Mouse (Mus musculus): ENCODE measurements around the gene Gng10. TPM values are rescaled to one million over a fixed set of nuclear protein-coding genes. Genes with fewer than 3 reads are reported as not detected.

Gene Gng10
- total RNA-seq, 2 experiments from 2014 or later = 58.5 to 82.0 TPM

Other genes with a start within 250 kb of the Gng10 start
- not detected in 2 replicates for gene Olfr267, start 247.4 kb upstream of the Gng10 start, total RNA-seq (2014; fragmentation: Nextera tagmentation)
- gene Olfr267, start 247.4 kb upstream of the Gng10 start, total RNA-seq (2017) = 0.27 and 2.0 TPM in 2 replicates
- 78.4 and 95.1 TPM in 2 replicates for gene Ecpas, start 122.3 kb upstream of the Gng10 start, total RNA-seq (2014; fragmentation: Nextera tagmentation)
- gene Ecpas, start 122.3 kb upstream of the Gng10 start, total RNA-seq (2017) = 69.0 and 101 TPM in 2 replicates
- not detected in 2 replicates for gene Zkscan16, start 91.5 kb upstream of the Gng10 start, total RNA-seq (2014; fragmentation: Nextera tagmentation)
- not detected in 2 replicates for gene Zkscan16, start 91.5 kb upstream of the Gng10 start, total RNA-seq (2017)
- gene Ptgr1, start 48.0 kb upstream of the Gng10 start, total RNA-seq (2014; fragmentation: Nextera tagmentation) = 5.0 and 14.5 TPM in 2 replicates
- gene Ptgr1, start 48.0 kb upstream of the Gng10 start, total RNA-seq (2017) = 12.8 and 16.2 TPM in 2 replicates
- gene Dnajc25, start 40.0 kb upstream of the Gng10 start, total RNA-seq (2014; fragmentation: Nextera tagmentation) = 10.3 and 10.5 TPM in 2 replicates
- 24.5 and 44.0 TPM in 2 replicates for gene Dnajc25, start 40.0 kb upstream of the Gng10 start, total RNA-seq (2017)
- not detected in 2 replicates for gene Gm20503, start 31.9 kb upstream of the Gng10 start, total RNA-seq (2014; fragmentation: Nextera tagmentation)
- gene Gm20503, start 31.9 kb upstream of the Gng10 start, total RNA-seq (2017) = not detected in 2 replicates
- gene AI481877, start 103.9 kb downstream of the Gng10 start, total RNA-seq (2014; fragmentation: Nextera tagmentation) = not detected in 2 replicates
- not detected in 2 replicates for gene AI481877, start 103.9 kb downstream of the Gng10 start, total RNA-seq (2017)
- 223 and 236 TPM in 2 replicates for gene Ugcg, start 154.2 kb downstream of the Gng10 start, total RNA-seq (2014; fragmentation: Nextera tagmentation)
- gene Ugcg, start 154.2 kb downstream of the Gng10 start, total RNA-seq (2017) = 225 and 282 TPM in 2 replicates